Mouse (Mus musculus) olfactory bulb, adult 2 months (tissue): ENCODE measurements at regions not wholly inside any gene's neighbourhood (a gene's known extent, or its start where the extent isn't known, plus 50 kb on each side); places are given as distances from the start of the nearest gene placed in this dataset.
A peak's percentile ranks its signal among the peaks of the same experiment; 100 is the strongest.

Source experiments
- H3K27ac ChIP-seq: fragments of 200-500 bp; 2 replicates; pipeline ENCODE4 v1.5.1; 2012; ENCODE audit warnings: low read depth, low read length; ENCODE audit not compliant: insufficient read depth
- H3K4me1 ChIP-seq: fragments of 200-500 bp; 2 replicates; pipeline ENCODE4 v1.6.1; 2012; ENCODE audit warnings: low read length; ENCODE audit not compliant: control insufficient read depth, insufficient read depth
- H3K4me3 ChIP-seq: fragments of 200-500 bp; 2 replicates; pipeline ENCODE4 v1.5.1; 2012; ENCODE audit warnings: mild to moderate bottlenecking, low read depth, low read length, moderate library complexity; ENCODE audit not compliant: insufficient read depth
- CTCF ChIP-seq: fragments of 200-500 bp; IDR thresholded peaks from 2 replicates; pipeline ENCODE4 v1.5.1; 2012; ENCODE audit warnings: low read depth, mild to moderate bottlenecking, low read length, moderate library complexity; ENCODE audit not compliant: insufficient read depth
- POLR2A ChIP-seq: fragments of 200-500 bp; IDR thresholded peaks from 2 replicates; pipeline ENCODE4 v1.6.1; 2012; ENCODE audit warnings: mild to moderate bottlenecking, low read depth, low read length, moderate library complexity; ENCODE audit not compliant: insufficient read depth
- WGBS: fragments of 180-500 bp; shearing (Covaris S2); methylation state at CpG from one replicate; pipeline ENCODE4 v1.1.7; 2018; 5-methylcytosine and 5-hydroxymethylcytosine counted together

- 9% methylated on average over 8 of the region's 8 CpGs for WGBS
- Histone ChIP-seq H3K4me1 (peaks cover 6% of the 10 kb centered on the region), H3K4me3 (no peak overlapping the region), H3K27ac (peak overlapping the region; percentile 76)
- TF ChIP-seq POLR2A = no peak
- no peak for TF ChIP-seq CTCF
These were observed 400.1 kb upstream of the Slc30a5 start for GRCm38 (mm10) chr13:101233181-101233842.

- 82% methylated on average over 4 of the region's 4 CpGs for WGBS
- TF ChIP-seq CTCF = no peak
- TF ChIP-seq POLR2A = no peak
- Histone ChIP-seq H3K4me1 (peaks cover 6% of the 10 kb centered on the region), H3K4me3 (no peak overlapping the region), H3K27ac (no peak overlapping the region)
These were observed 396.6 kb upstream of the Slc30a5 start for GRCm38 (mm10) chr13:101229861-101230260.

GRCm38 (mm10) chr13:101225366-101225765 lies 392.1 kb upstream of the Slc30a5 start:
- Histone ChIP-seq H3K4me3 (no peak overlapping the region), H3K27ac (no peak overlapping the region), H3K4me1 (no peaks in the 10 kb centered on the region)
- TF ChIP-seq POLR2A = no peak
- TF ChIP-seq CTCF = no peak
- WGBS = 78% methylated on average over 2 of the region's 2 CpGs

GRCm38 (mm10) chr13:101221331-101222043 lies 388.3 kb upstream of the Slc30a5 start:
- H3K4me3 ChIP-seq = no peak overlapping the region
- 77% methylated on average over 7 of the region's 7 CpGs for WGBS
- no peak for TF ChIP-seq CTCF
- TF ChIP-seq POLR2A = no peak
- H3K27ac ChIP-seq = no peak overlapping the region
- H3K4me1 ChIP-seq = no peaks in the 10 kb centered on the region

GRCm38 (mm10) chr13:101219568-101219967 lies 386.3 kb upstream of the Slc30a5 start:
- Histone ChIP-seq H3K4me1 (no peaks in the 10 kb centered on the region), H3K4me3 (no peak overlapping the region), H3K27ac (no peak overlapping the region)
- no peak for TF ChIP-seq CTCF
- no peak for TF ChIP-seq POLR2A
- 93% methylated on average over 5 of the region's 5 CpGs for WGBS

- H3K27ac ChIP-seq = no peak overlapping the region
- TF ChIP-seq POLR2A = no peak
- no peak for TF ChIP-seq CTCF
- H3K4me1 ChIP-seq = no peaks in the 10 kb centered on the region
- H3K4me3 ChIP-seq = no peak overlapping the region
- 72% methylated on average over 8 of the region's 8 CpGs for WGBS
These were observed 383.8 kb upstream of the Slc30a5 start for GRCm38 (mm10) chr13:101216897-101217480.

- Histone ChIP-seq H3K4me3 (no peak overlapping the region), H3K27ac (no peak overlapping the region), H3K4me1 (no peaks in the 10 kb centered on the region)
- WGBS = 87% methylated on average over 4 of the region's 4 CpGs
- no peak for TF ChIP-seq POLR2A
- TF ChIP-seq CTCF = no peak
These were observed 383.2 kb upstream of the Slc30a5 start for GRCm38 (mm10) chr13:101216421-101216820.

GRCm38 (mm10) chr13:101215792-101216221 lies 382.6 kb upstream of the Slc30a5 start:
- WGBS = 75% methylated on average over 11 of the region's 11 CpGs
- H3K4me3 ChIP-seq = no peak overlapping the region
- no peak overlapping the region for H3K27ac ChIP-seq
- no peaks in the 10 kb centered on the region for H3K4me1 ChIP-seq
- TF ChIP-seq POLR2A = no peak
- TF ChIP-seq CTCF = no peak

- WGBS = 77% methylated on average over 5 of the region's 5 CpGs
- no peaks in the 10 kb centered on the region for H3K4me1 ChIP-seq
These were observed 382.0 kb upstream of the Slc30a5 start for GRCm38 (mm10) chr13:101215131-101215641.

More at GRCm38 (mm10) chr13:101215131-101215641, 382.0 kb upstream of the Slc30a5 start:
- TF ChIP-seq CTCF (no peak), POLR2A (no peak)
- H3K27ac ChIP-seq = no peak overlapping the region
- no peak overlapping the region for H3K4me3 ChIP-seq
